10 mouse cellular contexts compared by ENCODE assay signal in the genomic region with DNA sequence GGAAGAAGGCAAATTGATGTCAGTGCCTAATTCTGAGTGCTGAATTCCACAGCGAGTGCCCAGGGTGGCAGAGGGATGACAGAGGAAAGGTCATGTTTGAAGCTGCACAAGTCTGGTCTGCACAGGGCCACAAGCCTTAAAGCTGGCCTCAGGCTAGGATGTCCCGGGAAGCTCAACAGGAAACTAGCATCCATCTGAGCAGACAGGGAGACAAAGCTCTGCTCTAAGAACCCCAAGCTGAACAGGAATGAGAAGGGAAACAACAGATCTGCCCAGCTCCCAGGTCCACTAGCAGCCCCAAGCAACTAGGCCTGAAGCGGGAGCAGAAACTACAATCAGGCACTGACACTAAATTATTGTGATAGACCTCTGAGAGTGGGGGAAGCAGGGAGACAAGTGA. TPM values are rescaled to one million over a fixed set of nuclear protein-coding genes. Genes with fewer than 3 reads are reported as not detected.
DNase-seq lines count a peak whose midpoint lies in the region; ATAC-seq lines count a peak whose summit lies in the region.
"Had no signal": no experiment of that assay in that cellular context is flagged by ENCODE, and none has a peak within 500 bp of the region (broad histone marks: within the 10 kb centered on the region; RNA-seq: fewer than 3 reads in every experiment).

No protein-coding gene starts in this region.

- ATAC-seq in heart, embryonic 12.5 days (ENCODE audit: insufficient number of reproducible peaks, low FRiP score) = no peak
- ATAC-seq in hindbrain, embryonic 11.5 days (ENCODE audit: low FRiP score) = no peak
- no peak for ATAC-seq in midbrain, embryonic 16.5 days
- ATAC-seq in liver, embryonic 11.5 days (replicated peaks; ENCODE audit: low FRiP score) = no peak

- no peaks in the 10 kb centered on the region for H3K36me3 ChIP-seq in heart, embryonic 12.5 days
- H3K36me3 ChIP-seq in hindbrain, embryonic 11.5 days (ENCODE audit: control insufficient read depth, insufficient read depth, low read length) = no peaks in the 10 kb centered on the region
- no peaks in the 10 kb centered on the region for H3K36me3 ChIP-seq in midbrain, embryonic 16.5 days (ENCODE audit: control insufficient read depth, insufficient read depth, low read length)
- no peaks in the 10 kb centered on the region for H3K36me3 ChIP-seq in liver, embryonic 11.5 days (ENCODE audit: control insufficient read depth, insufficient read depth, low read length)

- no peaks in the 10 kb centered on the region for H3K9me3 ChIP-seq in heart, embryonic 12.5 days (replicated peaks)
- H3K9me3 ChIP-seq in hindbrain, embryonic 11.5 days (ENCODE audit: control insufficient read depth, low read length) = no peaks in the 10 kb centered on the region
- no peaks in the 10 kb centered on the region for H3K9me3 ChIP-seq in midbrain, embryonic 16.5 days (replicated peaks; ENCODE audit: control insufficient read depth, low read length, poor library complexity, severe bottlenecking)
- no peaks in the 10 kb centered on the region for H3K9me3 ChIP-seq in liver, embryonic 11.5 days (ENCODE audit: control insufficient read depth, low read length)
- H3K9me3 ChIP-seq: megakaryocyte, embryonic 14.5 days had no signal

- peaks cover 17% of the 10 kb centered on the region for H3K4me1 ChIP-seq in heart, embryonic 12.5 days (replicated peaks)
- peaks cover 5% of the 10 kb centered on the region for H3K4me1 ChIP-seq in hindbrain, embryonic 11.5 days (replicated peaks; ENCODE audit: control insufficient read depth, insufficient read depth, low read length)
- peaks cover 29% of the 10 kb centered on the region for H3K4me1 ChIP-seq in midbrain, embryonic 16.5 days (ENCODE audit: control insufficient read depth, insufficient read depth, low read length)
- peaks cover 18% of the 10 kb centered on the region for H3K4me1 ChIP-seq in liver, embryonic 11.5 days (replicated peaks; ENCODE audit: control insufficient read depth, insufficient read depth, low read length)

- no peak for DNase-seq in heart, adult 9 months (ENCODE audit: low spot score in 2 of 2)
- peak; percentile 35 for DNase-seq in embryo, embryonic 9.5 days (ENCODE audit: extremely low spot score)
- peak; percentile 26 for DNase-seq in hindbrain, embryonic 11.5 days (ENCODE audit: low spot score)
- DNase-seq in thymus, postnatal 0 days (ENCODE audit: low spot score) = no peak
- no peak for DNase-seq in liver, embryonic 11.5 days (ENCODE audit: low spot score)
- DNase-seq in urinary bladder, postnatal 25 days (ENCODE audit: low spot score) = no peak
- DNase-seq: right cerebral cortex, postnatal 4 days had no signal

- H3K9ac ChIP-seq in heart, embryonic 12.5 days = peak overlapping the region; percentile 93
- no peak overlapping the region for H3K9ac ChIP-seq in hindbrain, embryonic 11.5 days (ENCODE audit: low read depth, low read length)
- H3K9ac ChIP-seq in midbrain, embryonic 16.5 days (ENCODE audit: low read depth, low read length) = no peak overlapping the region; the same call in 1 of the 2 replicates
- H3K9ac ChIP-seq in liver, embryonic 11.5 days (ENCODE audit: low read depth, low read length) = no peak overlapping the region

- no peaks in the 10 kb centered on the region for H3K27me3 ChIP-seq in heart, embryonic 12.5 days (replicated peaks)
- H3K27me3 ChIP-seq in hindbrain, embryonic 11.5 days (ENCODE audit: control insufficient read depth, insufficient read depth, low read length) = peaks cover 8% of the 10 kb centered on the region
- H3K27me3 ChIP-seq in midbrain, embryonic 16.5 days (ENCODE audit: control insufficient read depth, insufficient read depth, low read depth, low read length) = peaks cover 4% of the 10 kb centered on the region; the same call in 1 of the 2 replicates
- peaks cover 33% of the 10 kb centered on the region for H3K27me3 ChIP-seq in liver, embryonic 11.5 days (replicated peaks; ENCODE audit: control insufficient read depth, insufficient read depth, low read length)

- H3K4me3 ChIP-seq in heart, embryonic 12.5 days = peak overlapping the region; percentile 71
- H3K4me3 ChIP-seq in hindbrain, embryonic 11.5 days (ENCODE audit: low read depth, low read length) = no peak overlapping the region
- no peak overlapping the region for H3K4me3 ChIP-seq in midbrain, embryonic 16.5 days (ENCODE audit: low read depth, low read length)
- H3K4me3 ChIP-seq in liver, embryonic 11.5 days (ENCODE audit: low read depth, low read length) = no peak overlapping the region
- H3K4me3 ChIP-seq: megakaryocyte, embryonic 14.5 days had no signal

- H3K4me2 ChIP-seq in heart, embryonic 12.5 days = peak overlapping the region; percentile 91
- peak overlapping the region; percentile 98 for H3K4me2 ChIP-seq in hindbrain, embryonic 11.5 days (replicated peaks; ENCODE audit: low read depth, low read length)
- H3K4me2 ChIP-seq in midbrain, embryonic 16.5 days (ENCODE audit: low read length) = peak overlapping the region; percentile 96
- H3K4me2 ChIP-seq in liver, embryonic 11.5 days = no peak overlapping the region

- WGBS in heart, embryonic 12.5 days = 35% methylated on average over 3 of the region's 3 CpGs
- WGBS in hindbrain, embryonic 11.5 days = 38% methylated on average over 3 of the region's 3 CpGs
- 42% methylated on average over 3 of the region's 3 CpGs for WGBS in midbrain, embryonic 16.5 days
- WGBS in liver, embryonic 11.5 days = 61% methylated on average over 3 of the region's 3 CpGs

- peak overlapping the region; percentile 93 for H3K27ac ChIP-seq in heart, embryonic 12.5 days (ENCODE audit: poor library complexity, severe bottlenecking)
- no peak overlapping the region for H3K27ac ChIP-seq in hindbrain, embryonic 11.5 days (ENCODE audit: low read depth, low read length)
- H3K27ac ChIP-seq in midbrain, embryonic 16.5 days (ENCODE audit: low read length) = peak overlapping the region; percentile 75
- H3K27ac ChIP-seq in liver, embryonic 11.5 days (ENCODE audit: low read depth, low read length) = no peak overlapping the region

RNA-seq across cellular contexts. Expression of a gene that starts 8.6 kb away (rescaled TPM):
- 32.5 and 33.2 TPM in 2 replicates for polyA plus RNA-seq in heart, embryonic 12.5 days (2016; fragmentation: Nextera tagmentation; extraction: Ambion mirVana)
- polyA plus RNA-seq in hindbrain, embryonic 11.5 days (2014; fragmentation: Nextera tagmentation; extraction: Ambion mirVana) = 43.3 and 49.4 TPM in 2 replicates
- polyA plus RNA-seq in midbrain, embryonic 16.5 days (2015; fragmentation: Nextera tagmentation; extraction: Ambion mirVana) = 47.2 and 50.9 TPM in 2 replicates
- 0.30 and 1.2 TPM in 2 replicates for polyA plus RNA-seq in thymus, postnatal 0 days (2015; fragmentation: Nextera tagmentation; extraction: Ambion mirVana)
- 37.0 and 37.1 TPM in 2 replicates for polyA plus RNA-seq in liver, embryonic 11.5 days (2014; fragmentation: Nextera tagmentation; extraction: Ambion mirVana)

RNA-seq across cellular contexts. Expression of a gene that starts 9.2 kb away (rescaled TPM):
- 173 and 190 TPM in 2 replicates for polyA plus RNA-seq in heart, embryonic 12.5 days (2016; fragmentation: Nextera tagmentation; extraction: Ambion mirVana)
- 358 and 405 TPM in 2 replicates for polyA plus RNA-seq in hindbrain, embryonic 11.5 days (2014; fragmentation: Nextera tagmentation; extraction: Ambion mirVana)
- polyA plus RNA-seq in midbrain, embryonic 16.5 days (2015; fragmentation: Nextera tagmentation; extraction: Ambion mirVana) = 343 and 363 TPM in 2 replicates
- polyA plus RNA-seq in thymus, postnatal 0 days (2015; fragmentation: Nextera tagmentation; extraction: Ambion mirVana) = 259 and 274 TPM in 2 replicates
- 247 and 252 TPM in 2 replicates for polyA plus RNA-seq in liver, embryonic 11.5 days (2014; fragmentation: Nextera tagmentation; extraction: Ambion mirVana)

RNA-seq across cellular contexts. Expression of a gene that starts 54.4 kb away (rescaled TPM):
- polyA plus RNA-seq in heart, embryonic 12.5 days (2016; fragmentation: Nextera tagmentation; extraction: Ambion mirVana) = 0.79 TPM in 1 of 2 replicates, not detected in the other
- polyA plus RNA-seq in hindbrain, embryonic 11.5 days (2014; fragmentation: Nextera tagmentation; extraction: Ambion mirVana) = 0.97 and 1.1 TPM in 2 replicates
- polyA plus RNA-seq in midbrain, embryonic 16.5 days (2015; fragmentation: Nextera tagmentation; extraction: Ambion mirVana) = 0.93 and 1.0 TPM in 2 replicates
- 1.2 and 1.3 TPM in 2 replicates for polyA plus RNA-seq in thymus, postnatal 0 days (2015; fragmentation: Nextera tagmentation; extraction: Ambion mirVana)
- 0.78 and 0.93 TPM in 2 replicates for polyA plus RNA-seq in liver, embryonic 11.5 days (2014; fragmentation: Nextera tagmentation; extraction: Ambion mirVana)

Comparison
In these comparisons a context has a peak if more than half of its experiments do, and no peak if none do; other contexts are left out.
1. H3K27ac ChIP-seq: peak in heart, embryonic 12.5 days (single experiment) and midbrain, embryonic 16.5 days (single experiment); none in hindbrain, embryonic 11.5 days (single experiment) and liver, embryonic 11.5 days (single experiment).
2. DNase-seq: peak in embryo, embryonic 9.5 days (single experiment) and hindbrain, embryonic 11.5 days (single experiment); none in heart, adult 9 months (0 of 2), thymus, postnatal 0 days (single experiment), liver, embryonic 11.5 days (single experiment) and urinary bladder, postnatal 25 days (single experiment).
3. RNA of a gene that starts 8.6 kb away (polyA plus RNA-seq): 43.3 to 49.4 TPM in hindbrain, embryonic 11.5 days, 47.2 to 50.9 TPM in midbrain, embryonic 16.5 days, 37.0 to 37.1 TPM in liver, embryonic 11.5 days and 32.5 to 33.2 TPM in heart, embryonic 12.5 days; 0.30 to 1.2 TPM in thymus, postnatal 0 days; every median in the first group is over 10 times any median in the second.